Mouse (Mus musculus) lung, postnatal 10 days (tissue): ENCODE results near the gene Gm10439.
"Not testable (repeated sequence)": the region's sequence is repeated elsewhere in the genome, so short reads cannot be mapped to it uniquely, and the experiment has no call there.

ENCODE experiments used
- DNase-seq: peaks from one replicate; pipeline ENCODE4 v3.0.0; 2021

The Gm10439 gene

GRCm38 (mm10) chrX:149594270-149594669, at the start of gene Gm10439:
Gm10439 (plus strand) TSS chrX:149594570.
- not testable (repeated sequence) for DNase-seq
